Mouse (Mus musculus): ENCODE measurements around the gene Rangap1. TPM values are rescaled to one million over a fixed set of nuclear protein-coding genes. Genes with fewer than 3 reads are reported as not detected.
"Not testable (repeated sequence)": the region's sequence is repeated elsewhere in the genome, so short reads cannot be mapped to it uniquely, and the experiment has no call there.

Gene Rangap1
- total RNA-seq, 2 experiments from 2014 or later: 54.2 to 78.8 TPM

- not testable (repeated sequence) for DNase-seq
Observed at GRCm38 (mm10) chr15:81742368-81742767, 3.0 kb downstream of the Rangap1 start.

- peak in 1 of 2 experiments; percentile 31 for DNase-seq
Observed at GRCm38 (mm10) chr15:81739924-81740323, 5.4 kb downstream of the Rangap1 start.

- no peak for DNase-seq
Observed at GRCm38 (mm10) chr15:81739296-81739695, 6.0 kb downstream of the Rangap1 start.

GRCm38 (mm10) chr15:81735075-81735474 lies 10.3 kb downstream of the Rangap1 start:
- DNase-seq: no peak

GRCm38 (mm10) chr15:81729792-81730635 lies 15.3 kb downstream of the Rangap1 start:
- peak; percentile 97 to 98 for DNase-seq

GRCm38 (mm10) chr15:81729241-81729791 lies 16.0 kb downstream of the Rangap1 start:
- peak; percentile 56 to 62 for DNase-seq

- no peak for DNase-seq
Observed at GRCm38 (mm10) chr15:81725965-81726364, 19.4 kb downstream of the Rangap1 start.

- DNase-seq: no peak
Observed at GRCm38 (mm10) chr15:81723653-81724052, 21.7 kb downstream of the Rangap1 start.

GRCm38 (mm10) chr15:81722361-81722760 lies 23.0 kb downstream of the Rangap1 start:
- DNase-seq: no peak

GRCm38 (mm10) chr15:81719139-81719531 lies 26.2 kb downstream of the Rangap1 start:
- no peak for DNase-seq

- DNase-seq: no peak
Observed at GRCm38 (mm10) chr15:81718336-81719138, 26.8 kb downstream of the Rangap1 start.

- no peak for DNase-seq
Observed at GRCm38 (mm10) chr15:81713742-81714141, 31.6 kb downstream of the Rangap1 start.

GRCm38 (mm10) chr15:81710801-81711200 lies 34.5 kb downstream of the Rangap1 start:
- no peak for DNase-seq

- DNase-seq: no peak
Observed at GRCm38 (mm10) chr15:81709686-81710085, 35.6 kb downstream of the Rangap1 start.

- DNase-seq: no peak
Observed at GRCm38 (mm10) chr15:81708991-81709390, 36.3 kb downstream of the Rangap1 start.

- no peak for DNase-seq
Observed at GRCm38 (mm10) chr15:81703094-81703489, 42.2 kb downstream of the Rangap1 start.

- no peak for DNase-seq
Observed at GRCm38 (mm10) chr15:81702306-81703093, 42.8 kb downstream of the Rangap1 start.

GRCm38 (mm10) chr15:81701350-81701749 lies 44.0 kb downstream of the Rangap1 start:
- not testable (repeated sequence) for DNase-seq

- peak; percentile 16 to 44 for DNase-seq
Observed at GRCm38 (mm10) chr15:81700601-81701000, 44.7 kb downstream of the Rangap1 start.

GRCm38 (mm10) chr15:81700161-81700560 lies 45.2 kb downstream of the Rangap1 start:
- DNase-seq: no peak

GRCm38 (mm10) chr15:81698532-81698931 lies 46.8 kb downstream of the Rangap1 start:
- DNase-seq: no peak

- DNase-seq: peak; percentile 15 to 59
Observed at GRCm38 (mm10) chr15:81697847-81698246, 47.5 kb downstream of the Rangap1 start.

Measured in adrenal gland, postnatal 36 days (tissue).